Mouse (Mus musculus): ENCODE measurements around the gene Tbx10. TPM values are rescaled to one million over a fixed set of nuclear protein-coding genes. Genes with fewer than 3 reads are reported as not detected.

Gene Tbx10
- total RNA-seq, 2 experiments from 2014 or later = not detected

DNA sequence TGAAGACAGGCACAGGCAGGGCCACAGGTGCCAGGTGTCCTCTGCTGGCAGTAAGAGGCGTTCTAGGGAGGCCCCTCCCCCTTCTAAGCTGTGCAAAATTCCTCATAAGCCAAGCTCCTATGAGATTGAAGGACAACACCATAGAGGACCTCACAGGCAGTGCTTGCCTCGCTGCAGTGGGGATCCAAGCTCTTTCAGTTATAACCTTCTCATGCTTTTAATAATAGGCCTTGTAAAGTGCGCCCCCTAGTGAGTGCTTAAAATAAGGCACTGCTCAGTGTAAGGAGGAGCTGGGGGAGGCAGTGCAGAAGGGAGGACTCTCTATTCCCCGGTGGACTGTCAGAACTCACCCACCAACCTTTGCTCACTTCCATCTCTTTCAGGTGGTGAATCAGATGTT, 12.2 kb upstream of the Tbx10 start:
- peak; percentile 59 to 73 for DNase-seq

DNA sequence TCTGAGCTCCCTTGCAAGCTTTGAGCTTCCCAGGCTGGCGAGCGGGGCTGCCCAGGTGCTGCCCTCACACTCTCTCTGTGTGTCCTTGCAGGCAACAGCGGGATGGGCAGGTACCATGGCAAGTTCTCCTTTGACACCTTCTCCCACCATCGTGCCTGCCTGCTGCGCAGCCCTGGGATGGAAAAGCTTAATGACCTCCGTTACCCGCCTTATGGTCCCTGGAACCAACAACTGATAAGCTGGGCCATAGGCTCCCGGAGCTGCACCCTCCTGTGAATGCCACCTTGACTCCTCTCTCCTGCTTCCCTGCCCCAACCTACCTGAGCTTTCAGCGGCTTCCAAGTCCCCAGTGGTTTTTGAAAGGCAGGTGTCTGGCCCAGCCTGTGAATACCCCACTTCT, 11.6 kb upstream of the Tbx10 start:
- no peak for DNase-seq

DNA sequence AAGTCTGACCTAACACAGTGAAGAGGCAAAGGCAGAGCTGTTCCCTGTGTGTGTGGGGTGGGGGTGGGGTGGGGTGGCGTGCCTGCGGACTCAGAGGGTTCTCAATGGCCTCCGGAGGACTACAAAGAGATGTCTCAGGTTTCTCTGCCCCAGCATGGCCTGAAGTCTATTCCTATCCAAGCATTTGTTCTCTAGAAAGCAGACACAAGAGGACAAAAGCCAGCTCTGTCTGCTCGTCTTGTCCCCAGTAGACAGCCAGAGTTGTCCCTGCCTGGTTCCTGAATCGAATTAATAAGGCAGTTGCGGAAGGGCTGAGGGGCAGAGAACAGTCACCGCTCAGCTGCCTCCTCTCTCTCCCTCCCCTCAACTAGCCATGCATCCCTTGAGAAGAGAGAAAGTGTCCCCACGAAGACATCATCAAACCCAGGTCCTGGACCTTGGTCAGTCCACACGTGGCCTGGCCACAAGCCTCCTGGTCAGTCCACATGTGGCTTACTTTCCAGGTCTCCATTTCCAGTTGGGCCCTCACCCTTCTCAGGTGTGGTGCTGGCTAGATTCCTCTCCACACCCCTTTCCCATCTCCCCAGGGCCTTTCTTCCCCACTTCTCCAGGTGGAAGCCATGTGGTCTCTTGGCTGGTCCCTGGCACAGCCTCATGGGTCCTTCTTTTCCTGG, 8.9 kb upstream of the Tbx10 start:
- DNase-seq = no peak

DNA sequence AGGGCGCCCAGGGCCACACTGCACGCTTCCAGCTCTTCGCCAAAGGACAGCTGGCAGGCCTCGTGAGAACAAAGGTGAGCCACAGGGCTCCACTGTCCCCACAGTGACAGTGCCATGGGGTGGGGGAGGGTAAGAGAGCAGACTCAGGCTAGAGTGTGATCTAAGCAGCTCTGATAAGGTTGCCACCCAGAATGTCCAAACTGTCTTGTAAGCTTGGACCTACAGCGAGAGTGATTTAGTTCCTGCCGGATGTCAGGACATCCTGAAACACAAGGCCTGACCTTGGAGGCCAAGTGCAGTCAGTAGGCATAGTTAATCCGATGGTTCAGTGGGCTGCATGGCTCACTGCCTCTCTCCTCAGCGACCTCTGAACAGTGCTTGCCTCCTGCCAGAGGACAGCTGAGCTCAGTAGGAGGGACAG, 7.3 kb upstream of the Tbx10 start:
- no peak for DNase-seq

DNA sequence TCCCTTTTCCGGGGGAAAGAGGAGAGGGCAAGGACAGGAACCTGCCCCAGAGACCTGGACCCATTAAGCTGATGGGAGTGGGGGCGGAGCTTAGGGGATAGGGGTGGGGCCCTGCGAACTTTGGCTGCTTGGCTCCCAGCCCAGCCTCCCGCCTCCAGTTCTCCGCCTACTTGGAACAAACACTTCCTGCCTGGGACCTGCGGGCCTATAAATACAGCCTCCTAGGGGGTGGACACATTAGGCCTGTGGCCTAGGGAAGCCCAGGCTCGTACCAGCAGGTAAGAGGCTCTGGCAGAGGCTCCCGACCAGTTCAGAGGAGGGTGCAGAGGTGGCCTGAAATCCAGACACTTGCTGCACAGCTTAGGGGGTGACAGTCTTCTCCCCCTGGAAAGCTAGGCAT, 6.2 kb upstream of the Tbx10 start, which contains the start of gene Acy3:
TSS of gene Acy3 (plus strand) at position 237 of the 400 bp plus-strand sequence.
- peak; percentile 42 to 55 for DNase-seq

DNA sequence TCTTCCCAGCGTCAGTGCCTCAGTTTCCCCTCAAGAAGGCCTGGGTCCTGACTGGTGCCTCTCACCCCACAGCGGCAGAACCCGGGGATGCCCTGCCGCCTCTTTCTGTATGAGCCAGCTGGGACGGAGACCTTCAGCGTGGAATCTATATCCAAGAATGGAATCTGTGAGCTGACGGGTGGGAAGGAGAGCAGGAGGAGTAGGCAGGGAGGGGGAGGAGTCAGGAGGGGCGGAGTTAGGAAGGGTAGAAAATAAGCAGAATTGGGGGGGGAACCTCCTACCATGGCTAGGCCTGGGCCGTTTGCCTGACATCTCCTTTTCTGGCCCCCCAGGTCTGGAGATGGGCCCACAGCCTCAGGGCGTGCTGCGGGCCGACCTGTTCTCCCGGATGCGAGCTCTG, 4.5 kb upstream of the Tbx10 start:
- DNase-seq = no peak

DNA sequence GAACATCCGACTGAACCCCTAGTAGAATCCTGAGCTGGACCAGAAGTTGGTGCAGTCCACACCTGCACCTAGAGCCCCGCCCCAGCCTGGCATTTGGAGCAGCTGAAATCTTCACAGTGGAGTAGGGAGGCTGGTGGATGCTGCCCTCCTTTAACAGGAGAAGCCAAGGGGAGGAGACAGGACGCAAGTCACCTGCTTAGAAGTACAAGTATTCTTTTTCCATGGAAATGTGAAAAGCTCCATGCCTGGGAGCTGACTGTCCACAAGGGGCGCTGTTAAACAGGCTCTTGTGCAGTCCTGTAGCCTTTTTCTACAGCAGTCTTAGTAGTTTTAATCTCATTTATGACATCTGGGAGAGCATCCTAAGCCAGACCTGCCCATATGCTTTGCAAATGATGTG, 3.8 kb upstream of the Tbx10 start:
- no peak for DNase-seq

DNA sequence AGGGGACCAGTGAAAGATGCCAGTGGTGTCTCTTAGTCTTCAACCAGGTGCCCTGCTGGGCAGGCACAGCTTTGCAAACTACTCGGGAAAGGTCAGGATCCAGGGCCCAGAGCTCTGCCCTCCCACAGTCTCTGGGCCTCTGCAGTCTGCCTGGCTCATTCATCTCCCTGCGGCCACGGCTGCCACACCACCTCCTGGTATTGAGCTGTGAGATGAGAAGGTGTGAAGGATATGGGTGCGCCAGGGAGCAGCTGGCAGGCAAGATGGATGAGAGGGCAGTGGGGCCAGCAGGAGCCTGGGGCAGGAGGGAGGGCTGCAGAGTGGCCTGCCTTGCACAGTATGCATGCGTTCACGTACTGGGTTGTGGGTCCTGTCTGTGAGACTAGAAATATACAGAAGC, 1.7 kb upstream of the Tbx10 start:
- no peak for DNase-seq

DNA sequence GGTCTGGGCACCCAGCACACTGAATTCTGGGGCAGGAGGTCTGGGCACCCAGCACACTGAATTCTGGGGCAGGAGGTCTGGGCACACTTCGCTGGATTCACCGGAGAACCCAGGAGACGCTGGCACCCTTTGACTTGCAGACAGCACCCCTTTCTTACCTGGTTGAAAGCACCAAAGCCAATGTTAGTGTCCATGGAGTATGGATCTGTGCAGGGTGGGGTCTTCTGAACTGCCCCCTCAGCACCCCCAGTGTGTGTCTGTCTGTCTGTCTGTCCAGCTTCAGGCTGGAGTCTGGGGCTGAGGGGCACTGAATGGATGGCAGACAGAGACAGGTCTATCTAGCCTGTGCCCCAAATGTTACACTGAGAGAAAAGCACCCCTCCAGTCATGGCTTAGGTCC, 990 bp upstream of the Tbx10 start:
- no peak for DNase-seq

DNA sequence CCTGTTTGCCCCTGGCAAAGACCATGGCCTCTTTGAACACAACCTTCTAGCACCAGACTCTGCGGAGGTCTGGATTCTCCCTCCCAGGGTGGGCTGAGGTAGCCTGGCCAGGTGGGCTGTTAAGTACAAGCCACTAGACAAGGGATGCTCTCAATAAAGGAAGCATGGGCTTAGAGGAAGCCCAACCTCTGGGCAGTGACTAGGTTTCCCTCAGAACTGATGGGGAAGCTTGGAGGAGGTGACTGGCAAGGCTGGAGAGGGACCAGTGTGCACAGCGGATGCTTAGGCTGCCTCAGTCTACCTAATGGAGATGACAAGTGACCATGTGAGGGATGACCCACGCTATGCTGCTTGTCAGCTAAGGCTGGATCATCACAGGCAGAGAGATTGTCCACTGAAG, 586 bp upstream of the Tbx10 start:
- no peak for DNase-seq

DNA sequence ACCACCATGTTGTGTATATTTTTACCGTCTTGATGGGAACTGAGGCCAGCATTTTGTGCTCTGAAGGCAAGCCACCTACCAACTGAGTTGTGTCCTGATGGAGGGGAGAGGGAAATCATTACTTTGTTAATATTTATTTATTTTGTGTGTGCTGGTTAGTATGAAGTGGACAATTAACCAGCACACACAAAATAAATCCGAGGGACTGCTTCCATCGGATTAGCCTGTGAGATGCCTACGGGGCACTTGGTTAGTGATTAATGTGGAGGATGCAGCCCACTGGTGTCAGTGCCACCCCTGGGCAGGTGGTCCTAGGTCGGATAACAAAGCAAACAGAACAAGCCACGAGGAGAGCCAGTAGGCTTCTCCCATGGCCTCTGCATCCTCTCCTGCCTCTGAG, 2.4 kb downstream of the Tbx10 start:
- DNase-seq = no peak

DNA sequence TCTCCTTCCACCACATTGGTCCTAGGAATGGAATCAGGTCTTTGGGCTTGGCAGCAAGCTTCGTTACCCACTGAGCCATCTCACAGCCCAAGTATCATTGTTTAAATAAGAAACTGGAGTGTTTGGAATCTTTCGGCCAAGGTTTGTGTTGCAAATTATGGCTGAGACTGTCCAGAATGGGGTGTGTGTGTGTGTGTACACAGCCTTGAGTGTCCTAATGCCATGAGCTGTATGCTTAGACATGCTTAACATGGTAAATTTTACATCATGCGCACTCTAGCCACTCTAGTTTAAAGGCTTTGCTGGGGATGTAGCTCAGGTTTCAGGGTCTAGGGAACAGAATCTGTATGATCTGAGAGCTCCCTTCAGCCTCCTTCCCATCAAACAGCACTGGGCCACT, 3.0 kb downstream of the Tbx10 start:
- no peak for DNase-seq

DNA sequence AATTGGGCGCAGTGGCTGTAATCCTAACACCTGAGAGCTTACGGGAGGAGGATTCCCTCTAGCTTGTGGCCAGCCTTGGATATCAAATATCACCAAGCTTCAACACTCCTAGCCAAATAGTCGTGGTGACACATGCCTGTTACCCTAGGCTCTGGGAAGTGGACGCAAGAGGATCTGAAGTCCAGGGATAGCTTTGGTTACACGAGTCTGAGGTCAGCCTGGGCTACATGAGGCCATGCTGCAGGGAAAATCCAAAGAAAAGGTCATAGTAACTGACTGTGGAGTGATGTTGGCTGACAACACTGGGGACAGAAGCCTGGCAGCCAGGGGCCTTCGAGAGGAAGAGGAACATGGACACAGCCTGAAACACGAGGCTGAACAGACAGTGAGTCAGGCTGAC, 3.6 kb downstream of the Tbx10 start:
- DNase-seq = no peak

DNA sequence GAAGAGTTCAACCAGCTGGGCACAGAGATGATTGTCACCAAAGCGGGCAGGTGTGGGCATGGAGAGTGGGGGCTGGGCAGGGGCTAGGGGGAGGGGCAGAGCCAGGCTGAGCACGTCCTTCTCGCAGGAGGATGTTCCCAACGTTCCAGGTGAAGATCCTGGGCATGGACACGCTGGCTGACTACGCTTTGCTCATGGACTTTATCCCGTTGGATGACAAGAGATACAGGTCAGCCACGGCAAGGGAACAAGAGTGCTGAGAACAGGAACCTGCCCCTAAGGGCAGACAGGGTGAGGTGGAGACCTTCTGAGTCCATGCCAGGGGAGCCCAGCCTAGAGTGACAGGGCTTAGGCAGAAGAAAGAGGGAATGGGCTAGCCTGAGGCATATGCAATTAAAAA, 4.2 kb downstream of the Tbx10 start:
- no peak for DNase-seq

DNA sequence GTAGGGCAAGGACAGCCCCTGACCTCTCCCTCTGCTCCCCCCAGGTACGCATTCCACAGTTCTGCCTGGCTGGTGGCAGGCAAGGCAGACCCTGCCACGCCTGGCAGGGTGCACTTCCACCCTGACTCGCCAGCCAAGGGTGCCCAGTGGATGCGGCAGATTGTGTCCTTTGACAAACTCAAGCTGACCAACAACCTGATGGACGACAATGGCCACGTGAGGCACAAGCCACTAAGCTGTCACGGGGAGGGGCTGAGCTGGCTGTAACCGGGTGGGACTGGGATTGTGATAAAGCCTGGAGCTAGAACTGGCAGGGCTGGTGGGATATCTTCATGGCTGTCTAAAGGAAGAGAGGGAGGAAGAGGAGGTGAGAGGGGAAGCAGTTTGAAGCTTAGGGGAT, 4.7 kb downstream of the Tbx10 start:
- DNase-seq = no peak

DNA sequence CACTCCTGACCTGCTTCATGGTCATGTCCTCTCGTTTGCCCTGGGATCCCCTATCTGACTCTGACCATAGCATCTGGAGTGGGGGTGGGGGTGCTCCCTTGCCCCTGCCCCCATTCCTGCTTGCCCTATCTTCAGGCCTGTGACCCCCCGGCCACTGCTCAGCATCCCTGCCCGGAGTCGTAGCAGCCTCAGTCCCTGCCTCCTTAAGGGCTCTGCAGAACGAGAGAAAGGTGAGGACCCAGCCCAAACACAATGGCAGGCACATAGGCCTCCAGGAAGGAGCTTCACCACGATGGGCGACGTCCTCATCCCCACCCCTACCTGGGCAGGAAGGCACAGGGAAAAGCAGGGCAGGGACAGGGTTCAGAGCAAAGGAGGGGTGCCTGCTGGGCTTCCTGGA, 5.8 kb downstream of the Tbx10 start:
- no peak for DNase-seq

DNA sequence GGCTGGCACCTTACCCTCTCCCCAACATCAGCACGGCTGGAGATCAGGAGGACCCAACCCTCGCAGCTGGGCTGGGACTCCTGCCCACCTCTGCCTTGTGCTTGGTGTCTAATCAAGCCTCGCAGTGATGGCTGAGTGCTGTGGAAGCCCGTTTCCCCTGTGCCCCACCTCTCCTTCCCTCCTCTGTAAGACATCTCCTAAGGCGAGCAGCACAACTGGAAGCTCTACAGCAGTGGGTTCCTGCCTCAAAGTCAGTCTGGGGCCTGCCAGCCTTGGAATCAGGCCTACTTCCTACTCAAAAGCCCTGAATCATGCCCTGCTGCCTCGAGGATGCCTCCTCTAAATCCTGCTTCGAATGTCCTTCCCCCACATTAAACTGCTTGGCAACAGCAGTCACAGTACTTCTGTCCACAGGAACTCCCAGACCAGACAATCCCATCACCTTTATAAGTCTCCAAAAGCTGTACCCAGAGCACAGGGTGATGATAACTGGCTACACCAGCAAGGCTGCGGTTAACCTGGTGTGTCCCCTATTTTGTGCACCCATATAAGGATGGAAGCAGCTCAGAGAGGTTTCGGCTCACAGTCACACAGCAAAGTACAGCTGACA, 6.7 kb downstream of the Tbx10 start:
- DNase-seq = no peak

DNA sequence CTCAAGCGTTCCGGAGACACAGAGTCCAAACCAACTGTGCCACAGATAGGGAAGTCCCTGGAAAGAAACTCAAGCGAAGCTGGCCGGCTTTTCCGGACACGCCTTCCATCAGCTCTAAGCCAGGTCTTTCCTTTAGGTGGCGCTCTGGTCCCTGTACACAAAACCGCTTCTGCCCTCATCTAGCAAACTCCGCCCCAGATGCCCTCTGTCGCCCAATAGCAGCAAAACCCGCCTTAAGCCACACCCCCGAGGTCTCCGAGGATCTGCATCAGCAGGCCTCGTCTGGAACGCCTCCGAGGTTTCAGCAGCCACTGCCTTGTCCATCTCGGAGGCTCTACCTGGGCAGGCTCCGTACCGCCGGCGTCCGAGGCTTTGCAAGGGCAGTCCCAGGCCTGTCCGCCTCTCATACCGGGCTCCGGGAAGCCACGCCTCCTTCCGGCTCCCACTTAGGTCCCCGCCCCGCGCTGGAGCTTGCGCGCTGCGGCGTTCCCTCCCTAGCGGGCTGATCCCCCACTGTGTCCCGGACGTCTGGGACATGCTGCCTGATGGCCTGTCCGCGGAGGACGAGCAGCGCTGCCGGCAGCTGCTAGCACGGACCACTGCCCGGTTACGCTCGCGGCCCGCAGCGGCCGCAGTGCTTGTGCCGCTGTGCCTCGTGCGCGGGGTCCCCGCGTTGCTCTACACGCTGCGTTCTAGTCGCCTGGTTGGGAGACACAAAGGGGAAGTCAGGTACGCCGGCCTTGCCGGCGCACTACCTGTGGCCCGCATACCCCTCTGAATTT, 7.8 kb downstream of the Tbx10 start, which contains the start of the genes Nudt8 and Gm49405:
TSS of gene Nudt8 (plus strand) at position 462 of the 782 bp plus-strand sequence.
TSS of gene Gm49405 (plus strand) at position 508 of the 782 bp plus-strand sequence.
- DNase-seq = peak; percentile 96 to 97

DNA sequence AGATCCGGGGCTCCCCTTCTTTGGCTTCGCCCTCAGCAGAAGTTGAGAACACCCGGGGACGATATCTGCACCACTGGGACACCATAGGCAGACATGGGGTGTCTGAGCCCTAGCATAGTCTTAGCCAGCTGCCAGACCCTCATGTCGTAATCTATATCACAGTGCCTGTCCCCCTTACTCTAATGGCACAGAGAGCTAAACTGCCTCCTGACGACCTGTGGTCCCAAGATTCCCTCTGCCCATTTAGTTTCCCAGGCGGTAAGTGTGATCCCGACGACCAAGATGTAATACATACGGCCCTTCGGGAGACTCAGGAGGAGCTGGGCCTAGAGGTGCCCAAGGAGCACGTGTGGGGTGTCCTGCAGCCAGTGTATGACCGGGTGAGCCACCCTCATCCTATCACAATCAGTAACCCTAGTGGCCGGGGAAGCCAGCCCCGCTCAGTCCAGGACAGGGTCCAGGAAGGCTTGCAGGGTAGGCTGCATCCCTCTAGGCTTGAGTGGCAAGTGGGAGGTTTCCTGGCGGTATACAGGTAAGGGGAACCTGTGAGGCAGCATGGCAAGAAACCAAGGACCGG, 8.5 kb downstream of the Tbx10 start:
- DNase-seq = no peak

DNA sequence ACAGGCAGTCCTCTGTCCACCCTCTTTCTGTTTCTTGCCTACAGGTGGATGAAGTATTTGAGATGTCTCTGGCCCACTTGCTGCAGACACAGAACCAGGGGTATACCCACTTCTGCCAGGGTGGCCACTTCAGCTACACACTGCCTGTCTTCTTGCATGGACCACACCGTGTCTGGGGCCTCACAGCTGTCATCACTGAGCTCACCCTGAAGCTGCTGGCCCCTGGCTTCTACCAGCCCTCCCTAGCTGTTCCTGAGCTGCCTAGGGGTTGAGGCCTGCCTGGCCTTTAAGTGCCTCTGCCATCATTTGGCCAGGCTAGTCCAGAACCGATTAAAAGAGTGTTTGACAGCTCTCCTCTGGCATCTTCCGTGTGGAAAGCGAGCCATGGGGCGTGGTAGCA, 9.2 kb downstream of the Tbx10 start:
- DNase-seq = no peak

DNA sequence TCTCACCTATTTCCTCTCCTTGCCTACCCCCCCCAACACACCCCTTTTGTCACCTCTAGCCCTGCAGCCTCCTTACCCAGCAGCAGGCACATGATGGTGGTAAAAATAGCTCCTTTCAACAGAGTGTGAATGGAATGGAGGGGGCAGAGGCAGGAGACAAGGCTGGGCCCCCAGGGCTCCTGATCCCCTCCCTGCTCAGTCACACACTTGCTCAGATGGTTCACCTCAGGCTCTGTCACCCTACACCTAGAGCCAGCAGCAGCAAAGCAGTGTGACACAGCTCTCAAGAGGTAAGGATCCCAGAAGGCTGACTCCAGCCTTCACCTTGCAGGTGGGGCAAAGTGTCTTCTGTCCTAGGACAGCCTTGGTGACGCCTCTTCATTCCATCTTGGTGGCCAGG, 10.6 kb downstream of the Tbx10 start, which contains the start of gene Doc2g:
TSS of gene Doc2g (plus strand) at position 202 of the 400 bp plus-strand sequence.
- no peak for DNase-seq

DNA sequence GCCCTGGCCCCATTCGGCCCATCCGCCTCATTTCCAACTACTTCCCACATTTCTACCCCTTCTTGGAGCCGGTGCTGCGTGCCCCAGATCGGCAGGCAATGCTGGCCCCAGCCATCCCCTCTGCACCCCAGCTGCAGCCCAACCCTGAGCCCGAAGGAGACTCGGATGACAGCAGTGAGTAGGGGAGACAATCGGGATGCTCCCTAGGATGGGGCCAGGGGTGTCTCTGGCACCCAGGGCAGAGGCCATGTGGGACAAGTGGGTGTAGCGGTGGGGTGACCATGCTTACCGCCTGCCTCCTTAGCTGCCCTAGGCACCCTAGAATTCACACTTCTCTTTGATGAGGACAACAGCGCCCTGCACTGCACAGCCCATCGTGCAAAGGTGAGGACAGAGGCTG, 11.1 kb downstream of the Tbx10 start:
- no peak for DNase-seq

DNA sequence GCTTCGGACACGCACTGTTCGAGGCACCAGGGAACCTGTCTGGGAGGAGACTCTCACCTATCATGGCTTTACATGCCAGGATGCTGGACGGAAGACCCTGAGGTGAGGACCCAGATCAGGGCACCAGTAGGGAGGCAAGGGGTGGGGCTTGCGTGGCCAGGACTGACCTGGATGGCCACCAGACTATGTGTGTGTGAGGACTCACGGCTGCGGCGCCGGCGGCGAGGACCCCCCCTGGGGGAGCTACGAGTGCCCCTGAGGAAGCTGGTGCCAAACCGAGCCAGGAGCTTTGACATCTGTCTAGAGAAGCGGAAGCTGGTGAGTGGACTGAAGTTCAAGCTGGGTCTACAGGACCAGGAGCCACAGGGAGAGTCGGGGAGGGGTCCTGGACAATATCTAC, 11.8 kb downstream of the Tbx10 start:
- no peak for DNase-seq
